Mouse (Mus musculus): ENCODE measurements at regions not wholly inside any gene's neighbourhood (a gene's known extent, or its start where the extent isn't known, plus 50 kb on each side); places are given as distances from the start of the nearest gene placed in this dataset.

- no peak for DNase-seq
Measured at GRCm38 (mm10) chr4:26965831-26966230, 619.1 kb upstream of the Manea start.

GRCm38 (mm10) chr4:26964850-26965249, 618.2 kb upstream of the Manea start:
- DNase-seq, result no peak

GRCm38 (mm10) chr4:26944617-26945016, 597.9 kb upstream of the Manea start:
- DNase-seq, result no peak

DNA sequence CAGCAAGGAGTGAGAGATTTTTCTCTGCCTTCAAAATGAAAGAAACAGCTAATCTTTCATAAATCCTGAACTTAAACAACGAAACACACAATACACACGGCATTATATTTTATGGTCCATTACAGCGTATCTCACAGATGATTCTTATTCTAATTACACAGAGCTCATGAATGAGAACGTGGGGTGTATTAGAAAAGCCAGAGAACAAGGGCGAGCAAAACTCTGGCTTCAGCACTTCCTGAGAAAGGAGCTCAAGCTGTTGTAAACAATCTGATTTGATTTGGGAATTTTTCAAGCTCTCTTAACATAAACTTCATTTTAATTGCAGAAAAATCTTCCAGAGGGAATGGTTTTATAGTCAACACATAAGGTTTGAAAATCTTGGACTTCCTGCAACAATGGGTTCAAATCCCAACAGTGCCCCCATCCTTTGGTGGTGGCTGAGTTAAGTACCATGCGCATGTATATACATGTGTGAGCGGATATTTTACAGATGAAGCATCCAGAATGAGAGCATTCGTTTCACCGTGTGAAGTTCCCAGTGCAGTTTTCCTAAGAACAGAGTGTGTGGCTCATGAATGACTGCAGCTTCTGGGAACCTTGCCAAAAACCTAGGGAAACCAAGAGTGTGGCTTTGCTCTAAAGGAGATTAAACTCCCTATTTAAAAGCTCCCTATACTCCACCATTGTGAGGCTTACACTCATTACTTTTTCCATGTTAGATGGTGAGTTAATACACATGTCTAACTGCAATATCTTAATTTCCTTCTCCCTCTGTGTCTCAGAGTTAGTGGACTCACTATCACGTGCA, 587.5 kb upstream of the Manea start:
- DNase-seq, result peak; percentile 1 to 19

DNA sequence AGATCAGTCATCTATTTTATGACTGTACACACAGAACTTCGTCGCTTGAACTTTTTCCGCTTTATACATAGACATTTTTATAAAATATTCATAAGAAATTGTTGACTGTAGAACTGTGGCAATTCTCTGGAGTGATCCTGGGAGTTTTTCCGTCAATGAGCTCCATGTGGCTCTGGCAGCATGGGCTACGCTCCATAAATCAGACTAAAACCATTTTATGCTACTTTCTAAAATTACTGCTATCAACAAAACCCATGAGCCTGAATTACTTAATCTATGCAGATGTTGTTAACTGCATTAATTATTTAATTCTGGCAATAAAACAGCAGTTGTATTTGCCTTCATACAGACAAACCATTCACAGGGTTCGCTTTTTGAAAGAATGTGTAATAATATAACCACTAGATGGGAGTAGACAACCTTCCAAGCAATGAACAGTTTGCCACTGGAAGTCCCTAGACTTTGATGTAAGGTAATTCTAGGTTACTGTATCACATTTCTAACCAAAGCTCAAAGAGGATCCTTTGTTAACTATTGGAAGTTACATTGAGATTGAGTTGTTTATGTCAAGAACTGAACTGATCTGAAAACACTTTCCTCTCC, 583.3 kb upstream of the Manea start:
- no peak for DNase-seq

DNA sequence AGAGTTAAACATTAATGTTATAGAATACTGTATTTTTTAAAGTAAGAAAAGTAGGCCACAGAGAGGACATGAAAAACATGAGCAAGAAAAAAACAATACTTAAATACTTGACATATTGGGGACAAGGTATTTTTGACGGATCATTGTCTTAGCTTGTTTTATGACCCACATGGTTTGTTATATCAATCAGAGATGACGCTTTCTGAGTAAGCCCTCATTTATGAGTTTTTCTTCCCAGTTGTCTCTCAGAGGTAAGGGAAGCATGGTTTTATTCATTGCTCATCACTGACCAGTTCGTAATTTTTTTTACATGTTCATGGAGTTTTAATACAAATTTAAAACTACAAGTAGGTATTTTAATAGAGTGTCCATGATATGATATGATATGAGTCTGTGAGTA, 579.4 kb upstream of the Manea start:
- no peak for DNase-seq

DNA sequence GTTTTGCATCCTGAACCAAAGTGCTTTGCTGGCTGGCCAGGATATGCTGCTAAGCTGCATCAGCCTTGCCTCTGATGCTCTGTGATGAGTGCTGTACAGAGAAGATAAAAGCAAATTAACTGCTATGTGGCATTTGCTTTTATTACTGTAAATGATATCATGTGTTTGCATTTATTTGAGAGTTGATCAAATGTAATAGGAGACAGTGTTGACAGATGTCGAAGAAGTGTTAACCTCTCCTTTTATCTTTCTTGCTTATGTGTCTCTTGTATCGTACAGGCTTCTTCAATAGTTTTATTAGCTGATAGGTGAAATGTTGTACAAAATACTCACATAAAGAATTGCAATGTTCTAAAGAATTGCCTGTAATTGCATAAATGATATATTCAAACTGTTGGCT, 541.8 kb upstream of the Manea start:
- DNase-seq, result no peak

DNA sequence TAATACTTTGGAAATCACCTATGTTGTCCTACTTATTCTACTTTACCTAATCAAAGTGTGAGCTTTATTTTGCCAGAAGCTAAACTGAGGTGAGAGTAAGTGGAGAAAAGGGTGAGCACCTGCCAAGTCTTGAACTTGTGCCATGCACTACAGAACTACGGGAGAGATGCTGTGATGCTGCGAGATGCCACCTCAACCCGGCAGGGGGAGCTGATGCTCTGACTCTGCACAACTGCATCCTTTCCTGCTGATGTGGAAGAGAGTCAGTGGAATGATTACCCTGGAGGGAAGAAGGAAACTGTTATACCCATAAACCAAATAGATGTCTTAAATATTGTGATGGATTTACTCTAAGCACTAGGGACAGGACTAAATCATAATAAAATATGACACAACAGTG, 532.3 kb upstream of the Manea start:
- DNase-seq, result peak; percentile 1 to 4

DNA sequence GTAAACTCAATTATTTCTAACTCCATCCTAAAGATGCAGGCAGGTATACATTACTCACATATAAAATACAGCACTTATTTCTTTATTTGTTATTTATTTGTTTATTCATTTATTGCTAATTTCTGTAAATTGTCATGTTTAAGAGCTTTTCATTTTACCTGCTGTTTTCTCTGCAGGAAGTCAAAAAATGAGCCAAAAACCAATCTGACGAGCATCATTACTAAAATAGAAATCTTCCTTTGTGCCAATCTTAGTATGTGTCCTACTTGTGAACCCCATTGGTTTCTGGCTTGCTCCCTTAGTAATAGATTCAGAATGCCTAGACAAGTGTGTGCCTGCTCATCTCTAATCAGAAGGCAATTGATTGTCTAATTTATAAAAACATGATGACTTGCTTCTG, 495.1 kb upstream of the Manea start:
- DNase-seq, result no peak

- no peak for DNase-seq
Measured at GRCm38 (mm10) chr4:26800831-26801230, 454.1 kb upstream of the Manea start.

- no peak for DNase-seq
Measured at GRCm38 (mm10) chr4:26793181-26793824, 446.6 kb upstream of the Manea start.

- no peak for DNase-seq
Measured at GRCm38 (mm10) chr4:26767896-26768295, 421.2 kb upstream of the Manea start.

GRCm38 (mm10) chr4:26766235-26767228, 419.8 kb upstream of the Manea start:
- no peak for DNase-seq

DNA sequence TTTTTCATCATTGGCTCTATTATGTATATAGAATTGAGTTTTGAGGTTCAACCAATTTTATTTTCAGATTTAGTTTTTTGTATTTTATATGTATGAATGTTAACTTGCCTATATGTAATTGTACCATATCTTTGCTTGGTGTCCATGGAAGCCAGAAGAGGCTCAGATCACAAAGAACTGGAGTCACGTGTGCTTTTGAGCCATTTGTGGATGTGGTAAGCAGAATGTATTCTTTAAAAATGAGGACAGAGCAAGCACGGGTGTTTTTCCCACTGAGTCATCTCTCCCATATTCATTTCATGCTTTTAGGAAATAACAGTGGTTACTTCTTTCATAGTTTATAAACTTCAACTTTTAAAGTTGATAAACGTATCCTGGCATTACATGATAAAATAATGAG, 394.1 kb upstream of the Manea start:
- no peak for DNase-seq

DNA sequence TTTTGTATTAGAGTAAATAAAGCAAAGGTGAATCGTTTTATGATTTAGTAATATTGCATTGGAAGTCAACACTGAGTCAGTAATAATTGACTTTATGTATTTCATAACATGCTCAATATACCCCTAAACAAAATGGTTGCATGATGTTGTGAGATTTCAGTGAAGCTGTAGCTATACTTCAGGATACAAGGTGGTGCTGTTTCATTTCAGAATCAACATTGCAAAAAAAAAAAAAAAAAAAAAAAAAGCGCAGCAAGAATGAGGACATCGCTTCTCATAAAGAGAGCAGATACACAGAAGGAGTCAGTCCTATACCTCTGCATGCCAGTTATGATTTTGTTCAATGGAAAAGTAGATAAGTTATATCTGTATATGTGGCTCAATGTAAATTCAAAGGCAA, 389.7 kb upstream of the Manea start:
- no peak for DNase-seq

GRCm38 (mm10) chr4:26714437-26714836, 367.7 kb upstream of the Manea start:
- DNase-seq, result no peak

DNA sequence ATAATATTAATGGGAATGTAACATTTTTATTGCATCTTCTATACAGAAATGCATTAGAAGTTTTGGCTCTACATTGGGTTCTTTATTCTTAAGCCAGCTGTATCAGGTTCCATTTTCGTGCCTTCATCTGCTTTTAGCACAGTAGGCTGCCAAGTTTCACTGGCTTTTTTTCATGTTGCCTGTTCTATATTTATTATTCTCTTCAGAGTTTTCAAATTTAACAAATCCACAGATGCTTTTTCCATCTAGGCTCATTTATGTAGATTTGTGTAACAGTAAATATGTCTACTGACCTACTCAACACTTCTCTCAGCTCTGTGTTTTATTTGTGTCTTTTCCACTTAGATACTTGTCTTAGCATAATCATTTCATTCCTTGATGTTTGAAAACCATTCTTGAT, 363.3 kb upstream of the Manea start:
- no peak for DNase-seq

DNA sequence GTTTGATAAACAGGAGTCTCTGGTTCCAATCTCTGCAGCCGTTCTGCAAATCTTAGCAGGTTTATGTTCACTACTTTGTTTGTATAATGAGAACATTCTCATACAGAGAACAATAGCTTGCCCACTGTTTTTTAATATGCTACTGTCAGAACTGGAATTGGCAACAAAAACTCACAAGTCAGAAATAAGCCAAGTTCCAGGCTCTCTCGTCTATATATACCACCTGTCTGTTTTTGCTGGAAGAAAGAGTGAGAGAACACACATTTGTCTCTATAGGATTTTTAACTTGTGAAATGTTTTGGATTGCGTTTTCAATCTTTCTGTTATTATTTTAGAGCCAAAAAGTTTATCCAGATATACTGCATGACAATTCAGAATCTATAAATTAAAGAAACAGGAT, 349.3 kb upstream of the Manea start:
- no peak for DNase-seq

Data from kidney, postnatal 4 days (tissue).